Mouse (Mus musculus): ENCODE data around the gene Sestd1. TPM values are rescaled to one million over a fixed set of nuclear protein-coding genes. Genes with fewer than 3 reads are reported as not detected.

Gene Sestd1
- polyA plus RNA-seq, 1 experiment from 2014 or later = 9.7 TPM

DNA sequence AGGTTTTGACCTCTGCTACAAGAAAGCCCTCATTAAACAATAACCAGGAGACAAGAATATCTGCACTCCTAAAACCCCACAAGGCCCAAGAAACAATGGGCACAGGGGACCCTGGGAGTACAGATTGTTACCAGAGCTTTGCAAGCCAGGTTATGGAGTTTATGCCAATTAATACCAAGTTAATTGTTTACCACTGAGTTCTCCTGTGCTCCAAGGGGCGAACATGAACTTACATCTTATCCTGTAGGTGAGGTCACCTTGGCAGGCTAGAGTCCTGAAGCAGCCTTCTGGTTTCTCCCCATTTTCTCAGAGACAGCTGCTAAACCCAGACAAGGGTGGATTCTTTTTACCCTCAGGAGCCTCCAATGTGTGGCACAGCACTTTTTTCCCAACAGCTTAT is 32.0 kb downstream of the Sestd1 start:
- Histone ChIP-seq H3K9me3 (replicated peaks) (no peaks in the 10 kb centered on the region), H3K36me3 (0 out of 2 replicates have a peak, but pooled peaks cover under 1% of the 10 kb centered on the region), H3K4me1 (replicated peaks) (peaks cover 32% of the 10 kb centered on the region), H3K9ac (no peak overlapping the region), H3K27me3 (no peaks in the 10 kb centered on the region), H3K27ac (no peak overlapping the region), H3K4me3 (no peak overlapping the region), H3K4me2 (no peak overlapping the region)
- WGBS = 78% methylated on average over 1 of the region's 1 CpGs
- no peak for ATAC-seq (replicated peaks; ENCODE audit: insufficient number of reproducible peaks, insufficient read depth, low FRiP score, low read depth)

GRCm38 (mm10) chr2:77247200-77247830 is 33.1 kb downstream of the Sestd1 start:
- 73% methylated on average over 10 of the region's 10 CpGs for WGBS
- no peaks in the 10 kb centered on the region for H3K27me3 ChIP-seq
- H3K4me2 ChIP-seq = no peak overlapping the region
- H3K9me3 ChIP-seq (replicated peaks) = no peaks in the 10 kb centered on the region
- H3K9ac ChIP-seq = no peak overlapping the region
- ATAC-seq (replicated peaks; ENCODE audit: insufficient number of reproducible peaks, insufficient read depth, low FRiP score, low read depth) = no peak; the same call in 1 of the 2 replicates
- H3K27ac ChIP-seq = no peak overlapping the region
- H3K4me1 ChIP-seq (replicated peaks) = peaks cover 27% of the 10 kb centered on the region
- H3K4me3 ChIP-seq = no peak overlapping the region
- 0 out of 2 replicates have a peak, but pooled peaks cover 4% of the 10 kb centered on the region for H3K36me3 ChIP-seq

DNA sequence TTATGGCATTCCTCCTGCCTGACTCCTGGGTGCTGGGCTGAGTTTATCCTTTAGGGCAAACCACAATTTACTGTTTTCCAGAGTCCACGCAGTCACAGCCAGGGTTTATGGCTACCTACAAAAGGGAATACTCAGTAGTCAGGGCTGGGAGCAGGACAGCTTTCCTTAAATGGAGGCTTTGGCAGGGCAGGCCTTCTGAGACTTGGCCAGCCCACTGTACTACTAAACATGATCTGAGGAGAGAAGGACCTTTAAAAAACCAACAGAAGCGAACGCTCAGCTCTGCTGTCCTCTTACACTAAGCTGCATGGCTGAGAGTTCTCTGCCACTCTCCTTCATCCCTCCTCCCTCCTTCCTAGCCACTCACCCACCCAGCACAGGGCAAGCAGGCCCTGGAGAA is 34.6 kb downstream of the Sestd1 start:
- Histone ChIP-seq H3K4me2 (no peak overlapping the region), H3K4me3 (no peak overlapping the region), H3K4me1 (replicated peaks) (peaks cover 27% of the 10 kb centered on the region), H3K9ac (0 out of 2 replicates have a peak overlapping the region, but pooled peaks have one; percentile 7), H3K27ac (no peak overlapping the region), H3K36me3 (peaks cover 11% of the 10 kb centered on the region; the same call in 1 of the 2 replicates), H3K27me3 (no peaks in the 10 kb centered on the region), H3K9me3 (replicated peaks) (no peaks in the 10 kb centered on the region)
- no peak for ATAC-seq (replicated peaks; ENCODE audit: insufficient number of reproducible peaks, insufficient read depth, low FRiP score, low read depth)
- WGBS = 67% methylated on average over 3 of the region's 3 CpGs

DNA sequence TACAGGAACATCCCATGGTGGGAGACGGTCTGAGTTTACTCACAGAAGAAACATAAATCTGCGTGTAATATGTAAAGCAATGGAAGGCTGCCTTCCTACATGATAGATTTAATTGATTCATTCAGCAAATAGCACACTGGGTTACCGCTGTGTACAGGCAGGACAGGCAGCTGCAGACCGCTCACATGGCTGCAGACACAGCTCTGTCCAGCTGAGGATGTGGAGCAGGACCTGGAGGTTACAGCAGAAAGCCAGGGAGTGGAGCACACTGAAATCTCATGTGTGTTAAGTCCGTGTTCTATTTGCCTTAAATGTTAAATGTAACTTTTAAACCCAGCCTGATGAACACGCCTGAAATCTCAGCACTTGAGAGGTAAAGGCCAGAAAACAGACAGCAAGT is 38.1 kb downstream of the Sestd1 start:
- no peak for ATAC-seq (replicated peaks; ENCODE audit: insufficient number of reproducible peaks, insufficient read depth, low FRiP score, low read depth)
- no peaks in the 10 kb centered on the region for H3K27me3 ChIP-seq
- no peak overlapping the region for H3K9ac ChIP-seq
- H3K4me2 ChIP-seq = no peak overlapping the region
- H3K36me3 ChIP-seq = peaks cover 16% of the 10 kb centered on the region
- H3K27ac ChIP-seq = no peak overlapping the region
- peaks cover 9% of the 10 kb centered on the region for H3K4me1 ChIP-seq (replicated peaks)
- WGBS = 86% methylated on average over 6 of the region's 6 CpGs
- no peak overlapping the region for H3K4me3 ChIP-seq
- no peaks in the 10 kb centered on the region for H3K9me3 ChIP-seq (replicated peaks)

DNA sequence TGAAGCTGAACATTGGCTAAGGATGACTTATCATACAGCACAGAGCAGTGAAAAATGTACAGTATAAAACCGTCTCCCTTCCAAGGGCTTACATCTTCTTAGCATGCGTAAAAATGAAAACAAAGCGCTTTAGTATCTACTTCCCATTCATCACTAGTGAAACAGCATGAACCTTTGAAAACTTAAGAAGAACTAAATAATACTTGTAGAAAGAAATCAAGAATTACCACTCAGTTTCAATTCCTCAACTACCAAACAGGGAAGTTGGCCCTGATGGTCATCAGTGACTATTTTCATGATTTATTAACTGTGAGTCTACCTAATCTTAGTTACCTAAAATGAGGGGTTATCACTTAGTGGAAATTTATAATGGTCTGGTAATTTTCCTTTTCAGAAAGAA is 41.8 kb downstream of the Sestd1 start:
- H3K27me3 ChIP-seq = no peaks in the 10 kb centered on the region
- H3K27ac ChIP-seq = no peak overlapping the region
- no peak overlapping the region for H3K4me3 ChIP-seq
- H3K4me1 ChIP-seq (replicated peaks) = no peaks in the 10 kb centered on the region
- no peak for ATAC-seq (replicated peaks; ENCODE audit: insufficient number of reproducible peaks, insufficient read depth, low FRiP score, low read depth)
- no peak overlapping the region for H3K9ac ChIP-seq
- H3K9me3 ChIP-seq (replicated peaks) = no peaks in the 10 kb centered on the region
- 90% methylated on average over 3 of the region's 3 CpGs for WGBS
- peaks cover 25% of the 10 kb centered on the region for H3K36me3 ChIP-seq
- no peak overlapping the region for H3K4me2 ChIP-seq

DNA sequence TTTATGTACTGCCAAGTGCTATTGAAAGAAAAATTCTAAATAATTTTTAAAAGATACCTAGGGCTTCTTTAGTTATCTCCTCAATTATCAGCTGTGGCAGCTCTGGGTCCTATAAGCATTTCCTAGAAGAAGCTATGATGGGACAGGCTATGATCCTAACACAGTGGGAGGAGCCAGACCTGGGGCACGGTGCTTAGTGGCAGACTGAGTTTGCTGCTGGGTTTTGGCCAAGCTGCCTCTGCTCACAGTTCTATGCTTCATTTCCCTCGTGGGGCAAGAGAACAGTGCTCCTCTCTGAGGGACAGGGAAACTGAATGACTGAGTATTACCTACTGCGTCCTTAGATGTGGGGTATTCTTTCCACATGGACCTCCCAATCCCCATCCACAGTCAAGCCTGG is 42.3 kb downstream of the Sestd1 start:
- no peaks in the 10 kb centered on the region for H3K9me3 ChIP-seq (replicated peaks)
- no peaks in the 10 kb centered on the region for H3K27me3 ChIP-seq
- ATAC-seq (replicated peaks; ENCODE audit: insufficient number of reproducible peaks, insufficient read depth, low FRiP score, low read depth) = no peak
- no peak overlapping the region for H3K4me2 ChIP-seq
- H3K4me1 ChIP-seq (replicated peaks) = no peaks in the 10 kb centered on the region
- no peak overlapping the region for H3K27ac ChIP-seq
- no peak overlapping the region for H3K9ac ChIP-seq
- peaks cover 27% of the 10 kb centered on the region for H3K36me3 ChIP-seq
- H3K4me3 ChIP-seq = no peak overlapping the region
- 59% methylated on average over 3 of the region's 3 CpGs for WGBS

DNA sequence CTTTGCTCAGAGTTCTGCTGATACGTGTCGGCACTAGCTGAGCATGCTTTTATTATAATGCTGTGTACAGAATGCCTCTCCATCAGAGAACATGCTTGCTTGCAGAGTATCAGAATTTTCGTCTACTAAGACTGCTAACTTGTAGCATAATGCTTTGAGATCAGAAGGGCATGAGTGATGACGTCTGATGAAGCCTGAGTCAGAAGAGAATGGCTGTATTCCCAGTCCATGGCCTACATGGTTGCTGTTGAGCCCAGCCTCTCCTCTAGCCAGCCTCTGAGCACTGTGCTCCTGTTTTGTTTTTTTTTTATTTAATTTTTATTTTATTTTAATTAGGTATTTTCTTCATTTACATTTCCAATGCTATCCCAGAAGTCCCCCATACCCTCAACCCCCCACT is 43.5 kb downstream of the Sestd1 start:
- no peak overlapping the region for H3K4me2 ChIP-seq
- no peaks in the 10 kb centered on the region for H3K27me3 ChIP-seq
- no peaks in the 10 kb centered on the region for H3K4me1 ChIP-seq (replicated peaks)
- no peak overlapping the region for H3K27ac ChIP-seq
- peaks cover 35% of the 10 kb centered on the region for H3K36me3 ChIP-seq
- WGBS = 69% methylated on average over 4 of the region's 4 CpGs
- ATAC-seq (replicated peaks; ENCODE audit: insufficient number of reproducible peaks, insufficient read depth, low FRiP score, low read depth) = no peak
- no peak overlapping the region for H3K9ac ChIP-seq
- no peaks in the 10 kb centered on the region for H3K9me3 ChIP-seq (replicated peaks)
- no peak overlapping the region for H3K4me3 ChIP-seq

GRCm38 (mm10) chr2:77235896-77236295 is 44.5 kb downstream of the Sestd1 start:
- Histone ChIP-seq H3K4me1 (replicated peaks) (no peaks in the 10 kb centered on the region), H3K36me3 (peaks cover 37% of the 10 kb centered on the region), H3K9ac (no peak overlapping the region), H3K4me3 (no peak overlapping the region), H3K9me3 (replicated peaks) (no peaks in the 10 kb centered on the region), H3K4me2 (no peak overlapping the region), H3K27ac (no peak overlapping the region), H3K27me3 (no peaks in the 10 kb centered on the region)
- no peak for ATAC-seq (replicated peaks; ENCODE audit: insufficient number of reproducible peaks, insufficient read depth, low FRiP score, low read depth)
- 91% methylated on average over 4 of the region's 4 CpGs for WGBS

DNA sequence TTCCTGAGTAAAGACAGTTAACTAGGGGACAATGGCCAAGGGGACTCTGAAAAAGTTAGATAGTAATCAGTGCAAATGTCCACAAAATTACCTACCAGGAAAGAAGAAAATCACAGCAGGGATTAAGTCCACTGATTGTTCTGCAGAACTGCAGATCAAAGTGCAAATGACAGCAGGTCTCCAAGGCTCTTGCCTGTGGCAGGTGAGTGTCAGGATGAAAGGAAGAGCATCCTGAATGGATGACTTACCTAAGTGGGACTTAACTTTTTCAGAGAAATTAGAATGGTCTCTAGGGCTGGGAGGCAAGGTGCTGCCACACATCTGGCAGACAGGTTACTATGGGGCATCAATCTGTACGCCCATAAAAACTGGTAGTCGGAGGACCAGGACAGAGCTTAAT is 47.8 kb downstream of the Sestd1 start:
- Histone ChIP-seq H3K4me1 (replicated peaks) (no peaks in the 10 kb centered on the region), H3K27ac (no peak overlapping the region), H3K9ac (no peak overlapping the region), H3K9me3 (replicated peaks) (no peaks in the 10 kb centered on the region), H3K4me2 (no peak overlapping the region), H3K4me3 (no peak overlapping the region), H3K27me3 (no peaks in the 10 kb centered on the region), H3K36me3 (peaks cover 34% of the 10 kb centered on the region)
- ATAC-seq (replicated peaks; ENCODE audit: insufficient number of reproducible peaks, insufficient read depth, low FRiP score, low read depth) = no peak
- WGBS = 89% methylated on average over 2 of the region's 2 CpGs

- WGBS = 85% methylated on average over 2 of the region's 2 CpGs
- H3K27me3 ChIP-seq = no peaks in the 10 kb centered on the region
- no peaks in the 10 kb centered on the region for H3K9me3 ChIP-seq (replicated peaks)
- peaks cover 4% of the 10 kb centered on the region; the same call in 1 of the 2 replicates for H3K4me1 ChIP-seq (replicated peaks)
- H3K9ac ChIP-seq = no peak overlapping the region
- no peak overlapping the region for H3K4me3 ChIP-seq
- H3K27ac ChIP-seq = no peak overlapping the region
- H3K36me3 ChIP-seq = 0 out of 2 replicates have a peak, but pooled peaks cover under 1% of the 10 kb centered on the region
- no peak overlapping the region for H3K4me2 ChIP-seq
- ATAC-seq (replicated peaks; ENCODE audit: insufficient number of reproducible peaks, insufficient read depth, low FRiP score, low read depth) = no peak
These were observed 59.4 kb downstream of the Sestd1 start for GRCm38 (mm10) chr2:77220960-77221359.

GRCm38 (mm10) chr2:77212885-77213284 is 67.5 kb downstream of the Sestd1 start:
- H3K9ac ChIP-seq = no peak overlapping the region
- ATAC-seq (replicated peaks; ENCODE audit: insufficient number of reproducible peaks, insufficient read depth, low FRiP score, low read depth) = no peak
- H3K4me3 ChIP-seq = no peak overlapping the region
- H3K27me3 ChIP-seq = no peaks in the 10 kb centered on the region
- WGBS = 35% methylated on average over 5 of the region's 5 CpGs
- H3K9me3 ChIP-seq (replicated peaks) = no peaks in the 10 kb centered on the region
- no peak overlapping the region for H3K4me2 ChIP-seq
- H3K36me3 ChIP-seq = peaks cover 11% of the 10 kb centered on the region; the same call in 1 of the 2 replicates
- H3K27ac ChIP-seq = no peak overlapping the region
- peaks cover 15% of the 10 kb centered on the region for H3K4me1 ChIP-seq (replicated peaks)

- H3K4me1 ChIP-seq (replicated peaks) = peaks cover 9% of the 10 kb centered on the region
- H3K27me3 ChIP-seq = no peaks in the 10 kb centered on the region
- no peaks in the 10 kb centered on the region for H3K9me3 ChIP-seq (replicated peaks)
- no peak for ATAC-seq (replicated peaks; ENCODE audit: insufficient number of reproducible peaks, insufficient read depth, low FRiP score, low read depth)
- no peak overlapping the region for H3K4me3 ChIP-seq
- H3K4me2 ChIP-seq = no peak overlapping the region
- no peaks in the 10 kb centered on the region for H3K36me3 ChIP-seq
- H3K27ac ChIP-seq = no peak overlapping the region
- WGBS = 87% methylated on average over 3 of the region's 3 CpGs
- no peak overlapping the region for H3K9ac ChIP-seq
These were observed 73.4 kb downstream of the Sestd1 start for GRCm38 (mm10) chr2:77206951-77207350.
